Mouse (Mus musculus): ENCODE data around the gene Ly6g5b.
A peak's percentile ranks its signal among the peaks of the same experiment; 100 is the strongest.
"Not testable (repeated sequence)": the region's sequence is repeated elsewhere in the genome, so short reads cannot be mapped to it uniquely, and the experiment has no call there.

Gene Ly6g5b

DNA sequence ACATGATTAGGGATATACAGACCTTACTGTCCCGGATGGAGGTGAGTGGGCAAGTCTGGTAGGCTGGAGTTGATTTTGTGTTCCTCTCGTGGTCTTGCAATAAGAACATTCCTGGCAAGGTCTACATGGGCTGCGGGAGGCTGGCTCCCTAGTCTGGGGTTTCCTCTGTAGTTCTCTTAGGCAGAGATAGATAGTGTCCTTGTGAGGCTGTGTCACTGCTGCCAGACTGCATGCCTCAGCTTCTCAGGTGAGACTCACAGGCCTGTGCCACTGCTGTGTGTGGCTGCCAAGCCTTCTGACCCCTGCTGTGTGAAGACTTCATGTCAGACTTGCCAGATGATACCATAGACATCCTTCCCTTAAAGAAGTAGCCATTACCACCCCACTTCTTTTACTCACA lies 24.0 kb upstream of the Ly6g5b start:
- no peak for DNase-seq (ENCODE audit: low read depth, low spot score)

GRCm38 (mm10) chr17:35135591-35136320 lies 20.5 kb upstream of the Ly6g5b start:
- DNase-seq (ENCODE audit: low read depth, low spot score), result no peak

DNA sequence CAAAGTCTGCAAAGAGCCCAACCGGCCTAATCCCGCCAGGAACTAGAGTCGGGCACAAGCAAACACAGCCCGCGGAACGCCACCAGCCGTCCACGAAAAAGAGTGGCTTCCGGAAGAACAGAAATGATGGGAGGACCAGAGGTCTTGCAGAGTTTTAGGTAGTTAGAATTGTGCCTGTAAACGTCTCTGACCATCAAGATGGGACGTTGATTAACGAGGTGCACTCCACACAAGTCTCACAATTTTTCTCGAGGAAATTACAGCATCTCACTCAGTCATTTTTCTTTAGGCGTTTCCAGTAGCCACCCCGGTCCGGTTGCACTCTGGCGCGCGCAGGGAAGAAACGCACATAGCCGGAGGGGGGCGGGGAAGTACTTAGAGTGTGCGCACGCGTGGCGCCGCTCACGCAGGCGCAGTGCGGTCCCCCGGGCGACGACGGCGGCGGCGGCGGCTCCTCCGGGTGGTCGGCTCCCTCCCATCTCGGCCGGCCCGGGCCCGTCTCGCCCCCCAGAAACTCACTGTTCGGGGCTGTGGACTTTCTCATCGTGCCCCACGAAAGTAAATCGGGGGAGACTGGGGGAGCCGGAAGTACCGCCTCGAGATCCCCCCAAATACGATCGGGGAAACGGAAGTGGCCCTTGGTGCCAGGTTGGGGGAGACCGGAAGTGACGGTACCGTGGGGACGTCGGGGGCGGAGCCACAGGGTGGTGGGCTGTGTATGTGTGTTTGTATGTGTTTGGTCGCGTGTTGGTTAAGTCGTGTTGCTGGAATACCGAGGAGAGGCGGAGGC lies 19.8 kb upstream of the Ly6g5b start, which contains the start of gene Bag6:
Gene Bag6 (plus strand): TSS at position 378 of the 790 bp plus-strand sequence.
- DNase-seq (ENCODE audit: low read depth, low spot score), result peak; percentile 92

DNA sequence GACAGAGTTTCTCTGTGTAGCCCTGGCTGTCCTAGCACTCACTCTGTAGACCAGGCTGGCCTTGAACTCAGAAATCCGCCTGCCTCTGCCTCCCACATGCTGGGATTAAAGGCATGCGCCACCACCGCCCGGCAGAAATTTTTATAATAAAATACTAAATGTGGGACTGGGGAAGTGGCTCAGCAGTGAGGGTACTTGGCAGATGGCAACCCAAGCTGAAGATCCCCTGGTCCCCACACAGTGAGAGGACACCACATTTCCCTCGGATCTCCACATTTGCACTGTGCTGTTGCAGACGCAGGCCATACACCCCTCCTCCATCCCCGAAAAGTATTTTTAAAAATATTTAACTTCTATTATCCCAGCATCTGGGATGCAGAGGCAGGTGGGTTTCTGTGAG lies 18.3 kb upstream of the Ly6g5b start:
- no peak for DNase-seq (ENCODE audit: low read depth, low spot score)

GRCm38 (mm10) chr17:35132174-35132560 lies 16.9 kb upstream of the Ly6g5b start:
- no peak for DNase-seq (ENCODE audit: low read depth, low spot score)

- no peak for DNase-seq (ENCODE audit: low read depth, low spot score)
Measured at GRCm38 (mm10) chr17:35131500-35132173, 16.4 kb upstream of the Ly6g5b start, which contains the start of gene Apom. Gene Apom, minus strand, starts transcription at chr17:35132050.

DNA sequence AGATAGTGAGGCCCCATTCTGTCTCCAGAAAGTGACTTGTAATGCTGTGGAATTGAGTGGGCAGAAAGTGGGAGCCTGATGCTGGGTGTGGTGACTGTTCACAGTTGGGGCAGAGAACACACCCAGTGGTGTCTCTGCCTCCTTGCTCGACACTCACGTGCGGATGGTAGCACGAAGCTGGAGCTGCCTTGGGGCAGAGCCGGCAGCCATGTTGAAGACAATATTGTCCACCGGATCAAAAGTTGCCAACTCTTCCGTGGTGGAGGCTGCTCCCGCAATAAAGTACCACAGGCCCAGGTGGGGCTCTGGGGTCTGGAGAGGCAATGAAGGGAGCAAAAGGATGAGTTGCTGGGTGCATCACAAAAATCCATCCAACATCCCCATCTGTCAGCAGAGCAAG lies 15.8 kb upstream of the Ly6g5b start:
- DNase-seq (ENCODE audit: low read depth, low spot score), result no peak

- no peak for DNase-seq (ENCODE audit: low read depth, low spot score)
Measured at GRCm38 (mm10) chr17:35128996-35129395, 13.8 kb upstream of the Ly6g5b start.

DNA sequence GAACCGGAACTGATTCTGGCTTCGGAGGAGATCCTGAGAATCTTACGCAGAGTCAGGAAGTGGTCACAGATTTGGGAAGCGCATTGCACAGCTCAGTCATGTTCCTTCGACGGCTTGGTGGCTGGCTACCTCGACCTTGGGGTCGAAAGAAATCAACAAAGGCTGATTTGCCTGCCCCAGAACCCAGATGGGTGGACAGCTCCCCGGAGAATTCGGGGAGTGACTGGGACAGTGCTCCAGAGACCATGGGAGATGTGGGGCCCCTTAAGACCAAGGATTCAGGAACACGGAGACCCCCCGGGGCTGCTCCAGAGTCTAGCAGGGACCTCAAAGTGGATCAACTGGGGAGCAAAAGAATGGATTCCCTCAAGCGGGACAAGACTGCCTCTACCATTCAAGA lies 11.8 kb upstream of the Ly6g5b start:
- DNase-seq (ENCODE audit: low read depth, low spot score), result no peak

GRCm38 (mm10) chr17:35126206-35126611 lies 11.0 kb upstream of the Ly6g5b start, which contains the start of gene D17H6S53E:
Gene D17H6S53E, plus strand, starts transcription at chr17:35126373.
- peak; percentile 45 for DNase-seq (ENCODE audit: low read depth, low spot score)

- no peak for DNase-seq (ENCODE audit: low read depth, low spot score)
Measured at GRCm38 (mm10) chr17:35125578-35125977, 10.3 kb upstream of the Ly6g5b start.

DNA sequence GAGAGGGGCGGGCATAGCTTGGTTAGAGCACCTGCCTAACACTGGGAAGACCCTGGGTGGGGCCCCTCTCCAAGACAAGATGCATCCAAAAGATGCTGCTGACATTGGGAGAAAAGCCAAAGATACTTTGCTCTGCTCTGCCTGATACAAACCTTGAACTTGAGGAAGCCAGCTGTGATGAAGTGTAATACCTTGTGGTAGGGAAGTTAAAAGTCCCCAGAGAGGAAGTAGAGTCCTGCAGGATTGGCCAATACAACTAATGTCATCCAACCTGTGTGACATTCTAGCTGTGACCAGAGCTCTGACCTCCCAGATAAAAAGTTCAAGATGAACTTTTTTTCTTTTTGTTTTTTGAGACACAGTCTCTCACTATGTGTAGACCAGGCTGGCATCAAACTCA lies 9.9 kb upstream of the Ly6g5b start:
- DNase-seq (ENCODE audit: low read depth, low spot score), result no peak

GRCm38 (mm10) chr17:35124261-35124896 lies 9.2 kb upstream of the Ly6g5b start:
- DNase-seq (ENCODE audit: low read depth, low spot score), result not testable (repeated sequence)

DNA sequence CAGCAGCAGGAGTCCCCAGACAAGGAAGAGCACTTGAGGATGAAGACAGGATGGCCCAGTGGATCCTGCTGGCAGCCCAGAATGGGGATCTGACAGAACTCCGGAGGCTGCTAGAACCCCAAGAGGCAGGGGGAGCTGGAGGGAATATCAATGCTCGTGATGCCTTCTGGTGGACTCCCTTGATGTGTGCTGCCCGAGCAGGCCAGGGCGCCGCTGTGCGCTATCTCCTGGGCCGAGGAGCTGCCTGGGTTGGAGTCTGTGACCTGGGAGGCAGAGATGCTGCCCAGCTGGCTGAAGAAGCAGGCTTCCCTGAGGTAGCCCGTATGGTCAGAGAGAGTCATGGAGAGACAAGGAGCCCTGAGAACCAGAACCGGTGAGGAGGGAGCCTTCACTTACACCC lies 8.1 kb upstream of the Ly6g5b start:
- not testable (repeated sequence) for DNase-seq (ENCODE audit: low read depth, low spot score)

GRCm38 (mm10) chr17:35121871-35122303 lies 6.7 kb upstream of the Ly6g5b start, which contains the start of gene Csnk2b:
Gene Csnk2b, minus strand, starts transcription at chr17:35122053.
- DNase-seq (ENCODE audit: low read depth, low spot score), result peak; percentile 44

GRCm38 (mm10) chr17:35121143-35121799 lies 6.0 kb upstream of the Ly6g5b start, which contains the start of gene Gpank1:
Gene Gpank1, plus strand, starts transcription at chr17:35121455.
- peak; percentile 98 for DNase-seq (ENCODE audit: low read depth, low spot score)

DNA sequence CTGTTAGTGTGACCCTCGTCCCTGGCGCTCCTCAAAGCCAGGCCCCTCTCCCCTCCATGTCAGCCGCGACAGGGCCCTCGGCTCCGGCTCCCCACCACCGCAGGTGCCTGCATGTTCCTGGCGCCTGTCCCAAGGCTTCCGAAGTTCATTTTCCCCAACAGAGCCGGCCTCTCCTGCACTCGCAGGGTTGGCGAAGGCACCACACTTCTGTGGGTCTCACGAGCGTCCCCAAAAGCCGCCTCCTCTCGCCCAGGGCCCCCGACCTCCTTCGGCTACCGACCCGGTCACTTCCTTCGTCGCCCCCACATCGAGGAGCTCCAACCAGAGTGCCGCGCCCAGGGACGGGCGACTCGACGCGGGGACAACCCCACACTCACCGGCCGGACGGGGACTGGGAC lies 5.5 kb upstream of the Ly6g5b start:
- no peak for DNase-seq (ENCODE audit: low read depth, low spot score)

DNA sequence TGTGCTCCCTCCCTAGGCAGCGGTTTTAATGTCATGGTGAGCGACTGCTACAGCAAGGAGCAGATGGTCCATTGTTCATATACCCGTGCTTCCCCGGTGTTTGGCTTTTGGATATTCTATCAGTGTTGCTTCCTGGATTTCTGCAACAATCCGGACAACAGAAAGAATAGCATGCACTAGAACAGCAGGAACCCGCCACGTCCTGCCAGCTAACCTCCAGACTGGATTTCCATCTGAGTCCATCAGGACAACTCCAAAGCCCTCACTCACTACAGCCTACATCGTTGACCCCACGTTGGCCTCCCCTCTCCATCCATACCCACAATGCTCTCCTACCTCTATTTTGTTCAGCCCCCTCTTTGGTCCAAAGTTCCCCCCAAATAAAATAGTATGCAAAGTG lies 3.5 kb downstream of the Ly6g5b start:
- no peak for DNase-seq (ENCODE audit: low read depth, low spot score)

DNA sequence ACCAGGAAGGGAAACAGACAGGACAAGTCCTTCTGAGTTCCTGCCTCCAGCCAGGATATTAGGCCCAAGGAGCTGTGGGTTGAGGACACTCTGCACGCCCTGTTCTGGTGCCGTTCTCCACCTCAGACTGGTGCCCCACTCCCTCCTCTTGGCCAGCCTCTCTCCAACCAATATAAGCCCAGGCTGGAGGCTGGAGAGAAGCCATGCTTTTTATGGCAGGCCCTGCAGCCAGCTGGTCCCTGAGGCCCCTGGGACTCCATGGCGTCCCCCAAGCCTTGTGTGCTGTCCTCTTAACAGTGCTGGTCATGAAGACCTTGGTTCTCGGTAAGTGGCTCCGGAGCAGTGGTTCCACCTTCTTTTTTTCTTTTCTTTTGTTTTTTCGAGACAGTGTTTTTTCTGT lies 7.1 kb downstream of the Ly6g5b start, which contains the start of gene Ly6g5c:
Gene Ly6g5c (plus strand): TSS at position 183 of the 400 bp plus-strand sequence.
- DNase-seq (ENCODE audit: low read depth, low spot score), result no peak

DNA sequence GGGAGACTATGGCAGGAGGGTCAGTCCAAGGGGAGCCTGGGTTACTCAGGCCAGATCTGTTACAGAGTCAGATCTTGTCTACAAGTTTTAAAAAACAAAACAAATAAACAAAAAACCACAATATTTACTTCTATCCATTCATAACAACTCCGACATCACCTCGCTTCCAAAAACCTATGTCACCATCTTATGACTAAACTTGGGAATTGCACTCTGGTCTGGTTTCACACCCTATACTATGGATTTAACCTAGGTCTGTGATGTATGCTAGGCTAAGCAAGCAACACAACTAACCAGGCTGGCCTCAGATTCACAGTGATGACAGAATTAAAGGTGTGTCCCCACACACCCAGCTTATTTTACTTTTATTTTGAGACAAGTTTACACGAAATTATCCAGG lies 8.7 kb downstream of the Ly6g5b start:
- no peak for DNase-seq (ENCODE audit: low read depth, low spot score)
